Mouse (Mus musculus) liver, adult 2 months (tissue): ENCODE data around the gene Proser1.

Source experiments
- CTCF ChIP-seq: fragments of 200-500 bp; IDR thresholded peaks from 2 replicates; pipeline ENCODE4 v1.5.1; 2011; ENCODE audit warnings: low read depth, low read length, control low read depth
- POLR2A ChIP-seq: fragments of 200-500 bp; IDR thresholded peaks from 2 replicates; pipeline ENCODE4 v1.6.1; 2011; ENCODE audit warnings: low read length, control low read depth; ENCODE audit not compliant: insufficient read depth; ENCODE audit errors: extremely low read depth

DNA sequence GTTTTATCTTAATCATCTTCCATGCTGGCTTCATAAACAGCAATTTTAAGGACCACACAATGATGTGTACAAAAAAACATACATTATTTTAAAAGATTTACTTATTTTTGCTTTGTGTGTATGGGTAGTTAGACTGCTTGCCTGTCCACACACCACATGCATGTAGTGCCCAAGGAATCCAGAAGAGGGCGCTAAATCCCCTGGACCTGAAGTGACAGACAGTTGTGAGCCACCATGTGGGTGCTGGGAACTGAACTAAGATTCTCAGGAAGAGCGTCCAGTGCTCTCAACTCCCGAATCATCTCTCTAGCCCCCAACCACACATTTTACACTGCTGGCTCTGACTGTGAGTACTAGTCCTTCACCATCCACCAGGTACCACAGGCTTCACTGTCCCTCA lies 28.9 kb upstream of the Proser1 start:
- TF ChIP-seq CTCF = peak; percentile 26; the same call in 1 of the 2 replicates
- TF ChIP-seq POLR2A = no peak
